ENCODE assay signal across 29 mouse cellular contexts in genomic region chr17:56961880-56962279, GRCm38 (mm10). TPM values are rescaled to one million over a fixed set of nuclear protein-coding genes. Genes with fewer than 3 reads are reported as not detected.
DNase-seq lines count a peak whose midpoint lies in the region; TF ChIP-seq lines count a peak whose summit lies in the region.
"Had no signal": no experiment of that assay in that cellular context is flagged by ENCODE, and none has a peak within 500 bp of the region (broad histone marks: within the 10 kb centered on the region; RNA-seq: fewer than 3 reads in every experiment).

No protein-coding gene starts in this region.

- 93% methylated on average over 4 of the region's 4 CpGs for WGBS in kidney, adult 2 months

- H3K9ac ChIP-seq in MEL (ENCODE audit: control insufficient read depth, low read depth, low read length, poor library complexity, severe bottlenecking), result no peak overlapping the region
- H3K9ac ChIP-seq: heart, embryonic 15.5 days had no signal

- H3K9me3 ChIP-seq in MEL (replicated peaks; ENCODE audit: insufficient read depth, low read length), result no peaks in the 10 kb centered on the region
- H3K9me3 ChIP-seq: embryonic facial prominence, embryonic 10.5 days; heart, embryonic 15.5 days; midbrain, embryonic 10.5 days had no signal

- TF ChIP-seq EP300 in MEL (IDR thresholded peaks at IDR 0.05; ENCODE audit: low read depth in 1 of 2, low read length in 2 of 2), result no peak

- H3K27me3 ChIP-seq in kidney, adult 2 months (replicated peaks; ENCODE audit: control insufficient read depth, insufficient read depth, low read length), result no peaks in the 10 kb centered on the region
- peaks cover 7 to 15% of the 10 kb centered on the region in 2 experiments for H3K27me3 ChIP-seq in MEL (ENCODE audit: control insufficient read depth in 1 of 2, insufficient read depth in 2 of 2, low read length in 2 of 2)
- H3K27me3 ChIP-seq: heart, embryonic 15.5 days had no signal

- no peak for TF ChIP-seq POLR2A in kidney, adult 2 months (IDR thresholded peaks at IDR 0.05; ENCODE audit: low read depth, low read length)
- no peak for TF ChIP-seq POLR2A in MEL (IDR thresholded peaks at IDR 0.05; ENCODE audit: control insufficient read depth in 1 of 2, insufficient read depth in 1 of 2, low read depth in 1 of 2, low read length in 2 of 2, poor library complexity in 1 of 2)

- no peaks in the 10 kb centered on the region for H3K36me3 ChIP-seq in kidney, adult 2 months (ENCODE audit: control insufficient read depth, insufficient read depth, low read length)
- H3K36me3 ChIP-seq in MEL (ENCODE audit: control insufficient read depth in 1 of 2, insufficient read depth in 2 of 2, low read length in 2 of 2), result peaks cover 0 to 2% of the 10 kb centered on the region in 2 experiments; a peak in 1 of 4 replicates
- H3K36me3 ChIP-seq: embryonic facial prominence, embryonic 10.5 days; heart, embryonic 15.5 days; midbrain, embryonic 10.5 days had no signal

- H3K4me3 ChIP-seq in kidney, adult 2 months (ENCODE audit: insufficient read depth, low read depth, low read length), result no peak overlapping the region
- H3K4me3 ChIP-seq in MEL (ENCODE audit: control insufficient read depth in 1 of 2, insufficient read depth in 1 of 2, low read depth in 2 of 2, low read length in 2 of 2), result no peak overlapping the region
- H3K4me3 ChIP-seq: embryonic facial prominence, embryonic 10.5 days; heart, embryonic 15.5 days; midbrain, embryonic 10.5 days had no signal

- H3K79me2 ChIP-seq in MEL (ENCODE audit: control insufficient read depth, insufficient read depth, low read length, poor library complexity), result no peaks in the 10 kb centered on the region

- H3K27ac ChIP-seq in kidney, adult 2 months (ENCODE audit: insufficient read depth, low read depth, low read length), result no peak overlapping the region
- no peak overlapping the region for H3K27ac ChIP-seq in MEL (ENCODE audit: control insufficient read depth, low read depth, low read length)
- H3K27ac ChIP-seq: embryonic facial prominence, embryonic 10.5 days; heart, embryonic 15.5 days; macrophage; midbrain, embryonic 10.5 days had no signal

- 0 out of 2 replicates have a peak, but pooled peaks have one; percentile 6 for TF ChIP-seq CTCF in kidney, adult 2 months (conservative IDR thresholded peaks at IDR 0.05; ENCODE audit: insufficient read depth, insufficient read length, low read depth, low read length)
- TF ChIP-seq CTCF in MEL (IDR thresholded peaks at IDR 0.05 in 2 of 3, conservative IDR thresholded peaks at IDR 0.05 in 1 of 3; ENCODE audit: control insufficient read depth in 1 of 3, insufficient read depth in 1 of 3, low read depth in 2 of 3, low read length in 3 of 3, poor library complexity in 1 of 3, severe bottlenecking in 1 of 3), result peak; percentile 36 to 51 (median 44); a peak in 5 of 6 replicates

- peak; percentile 36 for TF ChIP-seq RAD21 in MEL (IDR thresholded peaks at IDR 0.05; ENCODE audit: low read depth, low read length)

- no peak for DNase-seq in kidney, adult 2 months
- no peak for DNase-seq in kidney, adult 9 months
- peak; percentile 38 for DNase-seq in testis, postnatal 10 days (ENCODE audit: low spot score)
- no peak for DNase-seq in testis, postnatal 14 days (ENCODE audit: low spot score)
- DNase-seq in MEL (ENCODE audit: low read depth, low spot score), result peak; percentile 25
- DNase-seq in cerebellum, adult 8-10 months, result no peak
- DNase-seq in spleen, postnatal 36 days (ENCODE audit: low spot score in 2 of 2), result no peak
- DNase-seq: adrenal gland, postnatal 25 days; cerebellum, adult 2 months; gastrocnemius, postnatal 10 days; heart, adult 18-20 months; layer of hippocampus, postnatal 36 days; lung, adult 2 months; right cerebral cortex, postnatal 4 days; thymus, postnatal 36 days had no signal

- no peaks in the 10 kb centered on the region for H3K4me1 ChIP-seq in kidney, adult 2 months (ENCODE audit: control insufficient read depth, insufficient read depth, low read length)
- peaks cover 0 to 6% of the 10 kb centered on the region in 2 experiments; a peak in 2 of 4 replicates for H3K4me1 ChIP-seq in MEL (ENCODE audit: control insufficient read depth in 1 of 2, insufficient read depth in 2 of 2, low read length in 2 of 2)
- H3K4me1 ChIP-seq: embryonic facial prominence, embryonic 10.5 days; heart, embryonic 15.5 days; midbrain, embryonic 10.5 days had no signal

TF ChIP-seq in MEL, 35 proteins besides CTCF, POLR2A, EP300 and RAD21:
- TF ChIP-seq ETS1 (IDR thresholded peaks at IDR 0.05; ENCODE audit: low read depth, low read length) (no peak), ZNF384 (IDR thresholded peaks at IDR 0.05; ENCODE audit: low read depth, low read length) (no peak), KAT2A (conservative IDR thresholded peaks at IDR 0.05; ENCODE audit: low read depth, low read length) (no peak), HCFC1 (IDR thresholded peaks at IDR 0.05; ENCODE audit: low read depth, low read length) (no peak), USF1 (IDR thresholded peaks at IDR 0.05; ENCODE audit: low read depth, low read length) (no peak), ZC3H11A (IDR thresholded peaks at IDR 0.05; ENCODE audit: low read depth, low read length) (peak; percentile 8; the same call in 1 of the 2 replicates), SMC3 (IDR thresholded peaks at IDR 0.05; ENCODE audit: low read depth, low read length) (peak; percentile 20; the same call in 1 of the 2 replicates)

RNA-seq across cellular contexts. Expression of gene Acer1, which starts 20.0 kb away (rescaled TPM):
- polyA plus RNA-seq in kidney, adult 2 months (2012; rRNA removed), result not detected in 2 replicates
- not detected in 2 replicates for total RNA-seq in MEL (2012; rRNA removed)
- polyA plus RNA-seq in MEL (2012; ENCODE audit: insufficient read depth in 1 of 2, insufficient read length in 2 of 2, low read depth in 1 of 2, low replicate concordance in 2 of 2, missing spikeins in 1 of 2), result under 1 TPM in 1 of 2 experiments, not detected in 1; 0.03 TPM
- total RNA-seq: common myeloid progenitor, adult 5-6 weeks; gastrocnemius, postnatal 10 days; heart, adult 18-20 months; hematopoietic stem cell, adult 5-6 weeks; layer of hippocampus, postnatal 36 days; left cerebral cortex, postnatal 25 days; monocyte, adult 5-6 weeks had no signal
- polyA plus RNA-seq: cerebellum, adult 2 months; embryonic facial prominence, embryonic 10.5 days; forebrain, embryonic 11.5 days; frontal cortex, adult 2 months; kidney, embryonic 16.5 days; macrophage; midbrain, embryonic 10.5 days; neural tube, embryonic 11.5 days had no signal

RNA-seq across cellular contexts. Expression of gene Mllt1, which starts 26.7 kb away (rescaled TPM):
- polyA plus RNA-seq in kidney, adult 2 months (2012; rRNA removed), result 30.1 and 37.9 TPM in 2 replicates
- total RNA-seq in MEL (2012; rRNA removed), result 21.7 and 25.0 TPM in 2 replicates
- polyA plus RNA-seq in MEL (2012; ENCODE audit: insufficient read depth in 1 of 2, insufficient read length in 2 of 2, low read depth in 1 of 2, low replicate concordance in 2 of 2, missing spikeins in 1 of 2), result 10 to 100 TPM in 1 of 2 experiments, not detected in 1; 63.0 TPM

RNA-seq across cellular contexts. Expression of gene Clpp, which starts 28.2 kb away (rescaled TPM):
- 245 and 276 TPM in 2 replicates for polyA plus RNA-seq in kidney, adult 2 months (2012; rRNA removed)
- 177 TPM in 2 replicates for total RNA-seq in MEL (2012; rRNA removed)
- polyA plus RNA-seq in MEL (2012; ENCODE audit: insufficient read depth in 1 of 2, insufficient read length in 2 of 2, low read depth in 1 of 2, low replicate concordance in 2 of 2, missing spikeins in 1 of 2), result 100 to 1,000 TPM in 1 of 2 experiments, not detected in 1; 178 TPM

RNA-seq across cellular contexts. Expression of gene Alkbh7, which starts 35.3 kb away (rescaled TPM):
- polyA plus RNA-seq in kidney, adult 2 months (2012; rRNA removed), result 54.4 and 59.2 TPM in 2 replicates
- 22.5 and 26.4 TPM in 2 replicates for total RNA-seq in MEL (2012; rRNA removed)
- polyA plus RNA-seq in MEL (2012; ENCODE audit: insufficient read depth in 1 of 2, insufficient read length in 2 of 2, low read depth in 1 of 2, low replicate concordance in 2 of 2, missing spikeins in 1 of 2), result 10 to 100 TPM in 1 of 2 experiments, not detected in 1; 18.9 TPM

RNA-seq across cellular contexts. Expression of gene Pspn, which starts 37.9 kb away (rescaled TPM):
- not detected in 2 replicates for polyA plus RNA-seq in kidney, adult 2 months (2012; rRNA removed)
- not detected in 2 replicates for total RNA-seq in MEL (2012; rRNA removed)
- polyA plus RNA-seq in MEL (2012; ENCODE audit: insufficient read depth in 1 of 2, insufficient read length in 2 of 2, low read depth in 1 of 2, low replicate concordance in 2 of 2, missing spikeins in 1 of 2), result 1 to 10 TPM in 1 of 2 experiments, not detected in 1; 1.0 TPM
- total RNA-seq: common myeloid progenitor, adult 5-6 weeks; gastrocnemius, postnatal 10 days; heart, adult 18-20 months; hematopoietic stem cell, adult 5-6 weeks; layer of hippocampus, postnatal 36 days; left cerebral cortex, postnatal 25 days; monocyte, adult 5-6 weeks had no signal
- polyA plus RNA-seq: CD4-positive, CD25-positive, alpha-beta regulatory T cell, adult 4 months; cerebellum, adult 2 months; heart, embryonic 15.5 days; limb, embryonic 14.5 days; lung, adult 2 months; macrophage; neural tube, embryonic 11.5 days had no signal

Comparison
In these comparisons a context has a peak if more than half of its experiments do, and no peak if none do; other contexts are left out.
1. DNase-seq: peak in testis, postnatal 10 days (single experiment) and MEL (single experiment); none in kidney, adult 2 months (single experiment), kidney, adult 9 months (single experiment), testis, postnatal 14 days (single experiment), cerebellum, adult 8-10 months (single experiment) and spleen, postnatal 36 days (0 of 2).